Mouse (Mus musculus) hindbrain, embryonic 15.5 days (tissue): Measurements from ENCODE around the gene Mad2l1bp. TPM values are rescaled to one million over a fixed set of nuclear protein-coding genes. Genes with fewer than 3 reads are reported as not detected.

Experiments used
- ATAC-seq: fragments of 200-750 bp; cut with Nextera tagmentation; 2 replicates; pipeline ENCODE4 v1.8.0; 2017; ENCODE audit warnings: low read depth, moderate number of reproducible peaks, moderate TSS enrichment; ENCODE audit not compliant: low FRiP score
- H3K27ac ChIP-seq: fragments of 300-500 bp; sonication (generic); replicated peaks from 2 replicates; pipeline ENCODE4 v1.5.1; 2015; ENCODE audit warnings: mild to moderate bottlenecking, inconsistent platforms
- H3K27me3 ChIP-seq: fragments of 300-500 bp; sonication (generic); 2 replicates; pipeline ENCODE4 v1.6.1; 2015; ENCODE audit warnings: control low read depth, inconsistent platforms
- H3K36me3 ChIP-seq: fragments of 300-500 bp; sonication (generic); 2 replicates; pipeline ENCODE4 v1.6.1; 2015; ENCODE audit warnings: control low read depth, inconsistent platforms
- H3K4me1 ChIP-seq: fragments of 300-500 bp; sonication (generic); replicated peaks from 2 replicates; pipeline ENCODE4 v1.6.1; 2015; ENCODE audit warnings: control low read depth, inconsistent platforms
- H3K4me2 ChIP-seq: fragments of 300-500 bp; sonication (generic); 2 replicates; pipeline ENCODE4 v1.6.1; 2015; ENCODE audit warnings: moderate library complexity, mild to moderate bottlenecking, inconsistent platforms
- H3K4me3 ChIP-seq: fragments of 300-500 bp; sonication (generic); 2 replicates; pipeline ENCODE4 v1.5.1; 2015; ENCODE audit warnings: mild to moderate bottlenecking, inconsistent platforms
- H3K9ac ChIP-seq: fragments of 300-500 bp; sonication (generic); 2 replicates; pipeline ENCODE4 v1.6.1; 2015; ENCODE audit warnings: inconsistent platforms
- H3K9me3 ChIP-seq: fragments of 300-500 bp; sonication (generic); 2 replicates; pipeline ENCODE4 v1.6.1; 2016; ENCODE audit warnings: control low read depth, inconsistent platforms
- WGBS: fragments of 180-500 bp; shearing (Covaris S2); methylation state at CpG from one replicate; pipeline ENCODE4 v1.1.7; 2015; 5-methylcytosine and 5-hydroxymethylcytosine counted together
- polyA plus RNA-seq: library from polyadenylated mRNA; unstranded; fragments of >200 nt; fragmentation: Nextera tagmentation; extraction: Ambion mirVana; gene quantifications from 2 replicates; pipeline ENCODE4 v1.2.1, GENCODE M21; 2015

Gene Mad2l1bp
- 22.9 and 24.2 TPM in 2 replicates for polyA plus RNA-seq

DNA sequence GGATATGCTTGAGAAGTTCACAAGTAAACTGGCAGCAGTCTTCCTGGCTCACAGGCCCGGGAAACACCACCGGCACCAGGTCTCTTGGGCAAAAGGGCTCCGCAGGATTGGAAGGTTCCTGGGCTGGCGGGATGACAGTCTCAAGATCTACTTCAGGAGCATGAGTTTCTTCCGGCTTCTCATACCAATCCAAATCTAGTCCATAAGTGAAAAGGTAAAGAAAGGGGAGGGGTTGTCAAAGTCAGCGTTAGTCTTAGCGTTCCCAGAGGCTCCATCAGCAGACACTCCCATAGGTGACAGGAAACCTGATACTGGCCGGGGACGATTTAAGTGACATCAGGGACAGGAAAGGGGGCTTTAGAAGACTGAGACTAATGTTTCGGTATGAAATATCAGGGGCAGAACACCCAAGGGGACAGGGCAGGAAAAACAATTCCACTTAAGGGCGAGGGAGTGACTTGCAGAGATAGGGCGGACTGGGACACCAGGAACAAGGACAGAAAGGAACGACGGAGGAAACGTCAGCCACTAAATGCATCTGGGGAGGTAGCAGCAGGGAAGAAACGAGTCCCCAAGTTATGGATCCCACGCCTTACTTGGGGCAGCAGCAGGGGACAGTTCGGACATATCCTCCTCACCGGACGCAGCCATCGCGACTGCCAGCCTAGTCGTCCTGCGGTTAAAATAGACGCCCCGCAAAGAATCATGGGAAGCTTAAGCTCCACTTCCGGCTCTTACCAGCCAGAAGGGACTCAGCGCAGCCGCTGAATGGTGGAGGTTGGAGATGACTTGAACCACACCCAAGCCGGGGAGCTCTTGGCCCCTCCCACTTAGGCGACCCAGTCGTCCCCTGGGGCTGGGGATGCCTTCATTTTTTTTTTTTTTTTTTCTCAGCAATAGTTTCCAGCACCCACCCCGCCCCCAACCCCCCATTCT lies at the start of gene Mad2l1bp:
TSS of gene Mad2l1bp (minus strand) at position 707 of the 936 bp plus-strand sequence.
- H3K27ac ChIP-seq, result peak within 1 kb of the TSS; percentile 73

DNA sequence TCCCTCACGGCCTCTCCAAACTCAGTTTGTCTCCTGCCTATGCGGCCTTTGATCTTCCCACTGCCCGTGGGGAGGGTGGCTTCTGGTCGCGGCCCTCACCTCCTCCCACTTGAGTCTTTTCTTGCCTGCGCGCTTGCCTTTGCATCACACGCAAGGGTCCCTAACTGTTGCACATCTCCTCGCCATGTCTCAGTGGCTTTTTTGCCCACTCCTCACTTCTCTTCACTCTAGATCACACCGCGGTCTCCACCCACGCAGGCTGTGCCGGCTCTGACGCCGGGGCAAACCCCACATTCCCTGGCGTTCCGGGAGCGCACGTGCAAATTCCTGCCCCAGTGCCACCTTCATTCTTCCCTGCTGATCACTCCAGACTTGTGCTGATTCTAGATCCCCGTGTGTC lies 49.7 kb upstream of the Mad2l1bp start:
- H3K4me1 ChIP-seq, result peaks cover 42% of the 10 kb centered on the region
- no peaks in the 10 kb centered on the region for H3K27me3 ChIP-seq
- H3K36me3 ChIP-seq, result peaks cover 29% of the 10 kb centered on the region
- no peaks in the 10 kb centered on the region for H3K9me3 ChIP-seq
- peak overlapping the region; percentile 77 for H3K27ac ChIP-seq
- H3K4me3 ChIP-seq, result peak overlapping the region; percentile 83
- H3K9ac ChIP-seq, result peak overlapping the region; percentile 72
- ATAC-seq, result peak; percentile 49; the same call in 1 of the 2 replicates
- peak overlapping the region; percentile 88 for H3K4me2 ChIP-seq
- WGBS, result under 1% methylated on average over 20 of the region's 20 CpGs

More for the DNA sequence above, at the start of gene Mad2l1bp:
- Histone ChIP-seq H3K4me1 (peaks cover 14% of the 10 kb centered on the region), H3K9me3 (no peaks in the 10 kb centered on the region), H3K27me3 (no peaks in the 10 kb centered on the region), H3K36me3 (0 out of 2 replicates have a peak, but pooled peaks cover under 1% of the 10 kb centered on the region), H3K9ac (peak within 1 kb of the TSS; percentile 75), H3K4me3 (peak within 1 kb of the TSS; percentile 71), H3K4me2 (peak within 1 kb of the TSS; percentile 86)
- 7% methylated on average over 33 of the region's 33 CpGs for WGBS
- peak; percentile 89 for ATAC-seq

DNA sequence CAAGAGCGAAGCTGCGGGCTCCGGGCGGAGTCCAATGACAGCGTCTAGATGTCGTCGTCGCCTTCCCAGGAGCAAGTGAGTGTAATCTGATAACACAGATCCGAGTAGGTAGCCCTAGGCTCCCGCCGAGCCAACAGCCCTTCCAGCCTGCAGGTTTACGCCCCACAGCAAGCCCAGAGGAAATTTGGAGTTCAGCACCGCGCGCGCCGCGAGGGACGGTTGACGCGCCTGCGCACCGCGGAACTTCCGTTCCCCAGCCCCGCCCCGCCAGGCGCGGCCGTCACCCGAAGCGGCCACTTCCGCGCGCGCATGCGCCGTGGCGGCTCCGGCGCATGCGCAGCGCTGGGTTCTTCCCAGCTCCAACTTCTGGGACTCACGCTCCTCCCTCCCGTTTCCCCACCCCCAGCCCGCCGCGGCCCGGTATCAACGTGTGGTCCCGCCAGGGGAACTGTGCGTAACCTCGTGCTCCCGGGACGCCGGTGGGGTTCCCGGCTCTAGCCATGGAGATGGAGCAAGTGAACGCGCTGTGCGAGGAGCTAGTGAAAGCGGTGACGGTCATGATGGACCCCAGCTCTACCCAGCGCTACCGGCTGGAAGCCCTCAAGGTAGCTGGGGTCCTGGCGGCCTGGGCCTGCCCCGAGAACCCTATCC lies 49.2 kb upstream of the Mad2l1bp start, which contains the start of the genes Polh and Xpo5:
TSS of gene Polh (minus strand) at position 225 of the 651 bp plus-strand sequence.
TSS of gene Xpo5 (plus strand) at position 362 of the 651 bp plus-strand sequence.
- Histone ChIP-seq H3K4me1 (peaks cover 42% of the 10 kb centered on the region), H3K27ac (peak within 1 kb of the TSS; percentile 83), H3K9me3 (no peaks in the 10 kb centered on the region), H3K36me3 (peaks cover 29% of the 10 kb centered on the region), H3K27me3 (no peaks in the 10 kb centered on the region), H3K4me3 (peak within 1 kb of the TSS; percentile 83), H3K4me2 (peak within 1 kb of the TSS; percentile 88), H3K9ac (peak within 1 kb of the TSS; percentile 72)
- peak; percentile 96 for ATAC-seq
- under 1% methylated on average over 62 of the region's 66 CpGs for WGBS

DNA sequence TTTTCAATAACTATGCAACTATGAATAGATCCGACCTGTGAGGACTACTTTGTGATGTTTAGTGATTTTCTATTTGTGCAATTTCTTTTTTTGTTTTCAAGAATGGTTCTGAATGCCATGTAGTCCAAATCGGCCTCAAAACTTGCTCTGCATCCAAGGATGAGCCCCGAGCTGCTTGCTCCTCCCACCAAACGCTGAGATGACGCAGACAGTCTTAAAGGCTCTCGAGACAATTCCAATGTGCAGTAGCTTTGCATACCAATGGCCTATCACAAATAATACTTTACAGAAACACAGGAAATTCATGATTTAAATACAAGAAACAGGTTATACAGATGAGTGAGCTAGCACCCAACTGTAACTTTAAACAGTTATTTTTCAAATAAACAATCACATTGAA lies 47.8 kb upstream of the Mad2l1bp start:
- WGBS, result 56% methylated on average over 6 of the region's 6 CpGs
- H3K4me3 ChIP-seq, result peak overlapping the region; percentile 83; the same call in 1 of the 2 replicates
- H3K4me1 ChIP-seq, result peaks cover 42% of the 10 kb centered on the region
- H3K9me3 ChIP-seq, result no peaks in the 10 kb centered on the region
- H3K27me3 ChIP-seq, result no peaks in the 10 kb centered on the region
- peaks cover 29% of the 10 kb centered on the region for H3K36me3 ChIP-seq
- H3K27ac ChIP-seq, result no peak overlapping the region
- ATAC-seq, result no peak
- peak overlapping the region; percentile 88 for H3K4me2 ChIP-seq
- no peak overlapping the region for H3K9ac ChIP-seq

DNA sequence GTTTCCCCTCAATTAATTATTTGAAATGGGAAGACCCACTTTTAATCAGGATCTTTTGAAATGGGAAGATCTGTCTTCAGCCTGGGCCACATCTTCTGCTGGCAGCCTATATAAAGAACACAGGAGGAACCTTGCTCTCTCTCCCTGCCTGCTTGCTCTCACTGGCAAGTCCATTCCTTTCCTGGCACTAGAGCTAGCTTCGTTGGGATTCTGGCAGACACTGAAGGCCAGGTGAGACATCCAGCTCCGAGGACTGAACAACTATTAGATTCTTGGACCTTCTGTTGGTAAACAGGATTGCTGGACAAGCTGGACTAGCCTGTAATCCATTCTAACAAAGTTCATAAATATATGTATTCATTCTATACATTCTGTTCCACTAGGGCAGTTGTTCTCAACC lies 35.5 kb upstream of the Mad2l1bp start:
- 97% methylated on average over 2 of the region's 2 CpGs for WGBS
- H3K27ac ChIP-seq, result no peak overlapping the region
- H3K4me1 ChIP-seq, result no peaks in the 10 kb centered on the region
- H3K9me3 ChIP-seq, result no peaks in the 10 kb centered on the region
- peaks cover 66% of the 10 kb centered on the region for H3K36me3 ChIP-seq
- no peaks in the 10 kb centered on the region for H3K27me3 ChIP-seq
- no peak overlapping the region for H3K4me3 ChIP-seq
- no peak for ATAC-seq
- H3K9ac ChIP-seq, result no peak overlapping the region
- H3K4me2 ChIP-seq, result no peak overlapping the region

DNA sequence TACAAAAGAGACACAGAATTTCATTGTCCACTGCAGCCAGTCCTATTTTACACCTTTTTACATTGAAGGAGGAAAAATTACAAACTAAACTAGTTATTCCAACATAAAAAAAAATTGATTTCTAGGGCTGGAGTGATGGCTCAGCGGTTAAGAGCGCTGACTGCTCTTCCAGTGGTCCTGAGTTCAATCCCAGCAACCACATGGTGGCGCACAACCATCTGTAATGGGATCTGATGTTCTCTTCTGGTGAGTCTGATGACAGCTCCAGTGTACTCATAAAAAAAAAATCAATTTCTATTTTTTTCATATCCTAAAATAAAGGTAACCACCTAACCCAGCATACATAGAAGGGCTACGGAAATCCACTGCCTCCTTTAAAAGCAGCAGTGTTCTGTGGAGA lies 28.9 kb upstream of the Mad2l1bp start:
- peaks cover 85% of the 10 kb centered on the region for H3K36me3 ChIP-seq
- no peak overlapping the region for H3K4me3 ChIP-seq
- H3K9ac ChIP-seq, result no peak overlapping the region
- H3K4me1 ChIP-seq, result no peaks in the 10 kb centered on the region
- H3K27ac ChIP-seq, result no peak overlapping the region
- ATAC-seq, result no peak
- no peaks in the 10 kb centered on the region for H3K27me3 ChIP-seq
- WGBS, result 88% methylated on average over 4 of the region's 4 CpGs
- H3K9me3 ChIP-seq, result no peaks in the 10 kb centered on the region
- no peak overlapping the region for H3K4me2 ChIP-seq

DNA sequence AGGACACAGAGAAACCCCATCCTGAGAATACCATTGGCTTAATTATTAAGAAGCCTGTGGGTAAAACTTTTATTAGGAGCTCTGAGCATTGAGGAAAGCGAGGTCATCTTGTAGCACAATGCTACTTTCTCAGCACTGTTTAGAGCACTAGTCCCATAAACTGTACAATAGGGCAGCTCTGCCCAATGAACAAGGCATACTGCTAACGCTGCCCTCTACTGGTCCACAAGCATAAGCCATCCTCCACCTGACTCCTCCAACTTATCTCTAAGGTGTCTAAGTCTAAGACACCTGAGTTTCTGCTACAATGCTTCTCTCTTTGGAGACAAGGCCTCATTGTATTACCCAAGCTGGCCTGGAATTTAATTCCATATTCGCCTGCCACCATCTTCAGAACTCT lies 17.2 kb upstream of the Mad2l1bp start:
- H3K27me3 ChIP-seq, result no peaks in the 10 kb centered on the region
- WGBS, result 74% methylated on average over 3 of the region's 3 CpGs
- ATAC-seq, result no peak
- H3K27ac ChIP-seq, result no peak overlapping the region
- H3K4me1 ChIP-seq, result no peaks in the 10 kb centered on the region
- H3K4me3 ChIP-seq, result no peak overlapping the region
- peaks cover 73% of the 10 kb centered on the region for H3K36me3 ChIP-seq
- H3K4me2 ChIP-seq, result no peak overlapping the region
- H3K9ac ChIP-seq, result no peak overlapping the region
- no peaks in the 10 kb centered on the region for H3K9me3 ChIP-seq

DNA sequence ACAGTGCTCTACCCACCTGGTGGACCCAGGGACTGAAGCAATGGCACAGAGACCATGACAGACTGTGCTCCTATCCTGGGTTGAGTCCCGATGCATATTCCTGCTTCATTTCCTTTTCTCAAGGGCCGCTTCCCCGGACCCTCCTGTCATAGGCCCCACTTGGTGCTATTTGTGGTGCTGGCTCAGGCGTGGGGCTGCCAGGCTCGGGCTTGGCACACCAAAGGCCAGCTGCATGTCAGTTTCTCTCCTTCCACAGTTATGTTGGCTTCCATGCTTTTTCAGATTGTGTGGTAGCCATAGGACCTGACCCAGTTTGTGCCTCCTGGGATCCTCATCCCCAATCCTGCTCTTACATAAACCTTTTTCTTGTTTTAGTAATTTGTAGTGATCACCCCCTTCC lies 15.4 kb upstream of the Mad2l1bp start:
- Histone ChIP-seq H3K36me3 (peaks cover 84% of the 10 kb centered on the region), H3K27ac (no peak overlapping the region), H3K4me1 (no peaks in the 10 kb centered on the region), H3K9ac (no peak overlapping the region), H3K4me3 (no peak overlapping the region), H3K9me3 (no peaks in the 10 kb centered on the region), H3K4me2 (no peak overlapping the region), H3K27me3 (no peaks in the 10 kb centered on the region)
- 96% methylated on average over 5 of the region's 5 CpGs for WGBS
- ATAC-seq, result no peak

DNA sequence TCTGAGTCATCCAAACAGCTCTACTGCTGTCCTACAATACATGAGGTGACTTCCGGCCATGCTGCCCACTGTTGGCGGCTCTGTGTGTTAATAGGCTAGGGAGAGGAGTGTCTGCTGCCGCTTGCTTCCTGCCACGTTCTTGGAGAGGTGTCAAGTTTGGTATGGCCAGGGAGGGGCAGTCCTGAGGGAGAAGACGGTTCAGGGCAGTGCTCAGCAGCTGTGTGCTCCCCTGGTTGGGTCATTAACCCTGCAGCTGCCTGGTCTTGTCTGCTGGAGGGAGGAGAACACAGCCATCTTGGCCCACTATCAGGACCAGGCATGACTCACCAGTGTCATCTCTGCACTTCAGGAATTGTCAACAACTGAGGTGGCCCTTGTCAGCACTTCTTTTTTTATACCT lies 15.0 kb upstream of the Mad2l1bp start:
- WGBS, result 68% methylated on average over 5 of the region's 5 CpGs
- no peak for ATAC-seq
- H3K4me1 ChIP-seq, result peaks cover 1% of the 10 kb centered on the region
- H3K4me2 ChIP-seq, result no peak overlapping the region
- H3K36me3 ChIP-seq, result peaks cover 83% of the 10 kb centered on the region
- no peaks in the 10 kb centered on the region for H3K9me3 ChIP-seq
- no peak overlapping the region for H3K9ac ChIP-seq
- H3K27me3 ChIP-seq, result no peaks in the 10 kb centered on the region
- no peak overlapping the region for H3K4me3 ChIP-seq
- no peak overlapping the region for H3K27ac ChIP-seq

DNA sequence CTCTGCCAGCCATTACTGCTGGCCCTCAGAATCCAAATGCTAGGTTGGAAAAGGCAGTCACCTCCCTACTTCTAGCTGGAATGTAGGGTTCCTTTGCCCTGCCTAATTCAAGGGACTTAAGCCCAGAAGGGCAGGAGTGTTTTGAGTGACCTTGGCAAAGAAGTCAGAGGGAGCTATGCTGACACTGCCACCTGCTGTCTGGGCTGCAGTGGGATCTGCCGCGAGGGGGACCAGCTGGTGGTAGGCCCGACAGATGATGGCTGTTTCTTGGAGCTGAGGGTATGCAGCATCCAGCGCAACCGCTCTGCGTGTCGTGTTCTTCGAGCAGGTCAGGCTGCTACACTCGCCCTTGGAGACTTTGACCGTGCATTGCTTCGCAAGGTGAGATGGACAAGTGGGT lies 13.7 kb upstream of the Mad2l1bp start:
- peaks cover 14% of the 10 kb centered on the region for H3K4me1 ChIP-seq
- no peaks in the 10 kb centered on the region for H3K27me3 ChIP-seq
- no peak overlapping the region for H3K27ac ChIP-seq
- no peak overlapping the region for H3K4me2 ChIP-seq
- no peaks in the 10 kb centered on the region for H3K9me3 ChIP-seq
- no peak for ATAC-seq
- peaks cover 70% of the 10 kb centered on the region for H3K36me3 ChIP-seq
- H3K9ac ChIP-seq, result no peak overlapping the region
- no peak overlapping the region for H3K4me3 ChIP-seq
- 79% methylated on average over 11 of the region's 11 CpGs for WGBS

DNA sequence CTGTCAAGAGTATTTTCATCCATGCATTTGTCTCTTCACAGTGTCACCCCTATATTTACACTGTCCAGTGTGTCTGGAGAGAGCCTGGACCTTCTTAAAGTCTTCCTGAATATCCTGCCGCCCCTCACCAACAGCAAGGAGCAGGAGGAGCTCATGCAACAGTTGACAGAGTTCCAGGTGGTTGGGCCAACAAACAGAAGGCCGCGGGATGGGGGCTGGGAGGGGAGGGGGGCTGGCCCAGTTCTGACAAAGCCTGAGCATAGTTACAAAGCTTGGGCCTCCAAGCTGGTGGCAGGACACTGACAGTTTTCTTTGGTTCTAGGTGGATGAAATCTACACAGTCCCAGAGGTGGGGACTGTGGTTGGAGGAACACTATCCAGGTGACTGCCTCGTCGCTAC lies 12.9 kb upstream of the Mad2l1bp start:
- peaks cover 66% of the 10 kb centered on the region for H3K36me3 ChIP-seq
- no peaks in the 10 kb centered on the region for H3K27me3 ChIP-seq
- ATAC-seq, result no peak
- no peaks in the 10 kb centered on the region for H3K9me3 ChIP-seq
- H3K9ac ChIP-seq, result no peak overlapping the region
- H3K27ac ChIP-seq, result no peak overlapping the region
- 90% methylated on average over 5 of the region's 5 CpGs for WGBS
- peaks cover 22% of the 10 kb centered on the region for H3K4me1 ChIP-seq
- no peak overlapping the region for H3K4me3 ChIP-seq
- H3K4me2 ChIP-seq, result no peak overlapping the region

DNA sequence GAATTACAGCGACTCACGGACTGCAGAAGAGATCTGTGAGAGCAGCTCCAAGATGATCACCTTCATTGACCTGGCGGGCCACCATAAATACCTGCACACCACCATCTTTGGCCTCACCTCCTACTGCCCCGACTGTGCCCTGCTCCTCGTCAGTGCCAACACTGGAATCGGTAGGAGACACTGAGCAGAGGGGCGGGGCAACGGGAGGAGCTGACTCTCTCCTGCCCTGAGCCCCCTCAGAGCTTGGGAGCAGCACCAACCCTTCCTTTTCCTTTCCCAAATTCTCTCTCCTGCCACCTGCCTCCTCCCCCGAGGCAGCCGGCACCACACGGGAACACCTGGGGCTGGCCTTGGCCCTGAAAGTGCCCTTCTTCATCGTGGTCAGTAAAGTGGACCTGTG lies 12.1 kb upstream of the Mad2l1bp start:
- Histone ChIP-seq H3K4me1 (peaks cover 22% of the 10 kb centered on the region), H3K27ac (no peak overlapping the region), H3K36me3 (peaks cover 61% of the 10 kb centered on the region)

More for the DNA sequence above, 12.1 kb upstream of the Mad2l1bp start:
- H3K9me3 ChIP-seq, result no peaks in the 10 kb centered on the region
- no peak overlapping the region for H3K4me3 ChIP-seq
- no peak overlapping the region for H3K4me2 ChIP-seq
- no peak for ATAC-seq
- H3K27me3 ChIP-seq, result no peaks in the 10 kb centered on the region
- 92% methylated on average over 12 of the region's 12 CpGs for WGBS
- H3K9ac ChIP-seq, result no peak overlapping the region
